Mouse (Mus musculus) Muller cell, postnatal 12 days (primary cell): Measurements from ENCODE around the gene Tmem179b.
"Not testable (repeated sequence)": the region's sequence is repeated elsewhere in the genome, so short reads cannot be mapped to it uniquely, and the experiment has no call there.

Source experiments
- DNase-seq: peaks from one replicate; pipeline ENCODE4 v3.0.0-alpha.2; 2015; ENCODE audit errors: inconsistent ontology term

Tmem179b gene

DNA sequence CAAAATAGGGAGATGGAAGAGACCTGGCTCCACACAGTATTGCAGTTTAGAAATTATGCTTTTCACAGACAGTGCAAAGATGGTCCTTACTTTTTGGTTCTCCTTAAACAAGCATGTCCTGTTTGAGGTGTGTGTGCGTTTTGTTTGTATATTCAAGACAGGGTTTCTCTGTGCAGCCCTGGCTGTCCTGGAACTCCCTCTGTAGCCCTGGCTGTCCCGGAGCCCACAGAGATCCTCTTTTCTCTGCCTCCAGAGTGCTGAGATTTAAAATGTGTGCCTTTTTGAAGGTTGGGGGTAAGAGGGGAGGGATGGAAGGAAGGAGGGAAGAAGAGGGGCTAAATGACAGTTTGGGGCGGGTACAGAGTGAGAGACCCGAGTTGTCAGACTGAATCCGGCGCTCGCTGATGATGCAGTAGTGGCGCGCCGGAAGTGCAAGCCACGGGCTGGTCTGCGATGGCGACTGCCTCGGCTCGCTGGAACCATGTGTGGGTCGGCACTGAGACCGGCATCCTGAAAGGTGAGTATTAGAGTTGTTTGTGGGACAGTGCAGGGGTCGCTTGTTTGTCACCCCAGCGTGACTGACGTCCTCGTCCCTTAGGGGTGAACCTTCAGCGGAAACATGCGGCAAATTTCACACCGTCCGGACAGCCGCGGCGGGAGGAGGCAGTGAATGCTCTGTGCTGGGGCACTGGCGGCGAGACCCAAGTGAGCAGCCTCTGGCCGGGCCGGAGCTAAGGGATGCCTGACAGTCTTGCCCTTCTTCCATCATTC lies 38.7 kb downstream of the Tmem179b start, which contains the start of gene Wdr74:
Gene Wdr74, plus strand, starts transcription at position 439 of the 771 bp plus-strand sequence.
- peak; percentile 87 for DNase-seq

DNA sequence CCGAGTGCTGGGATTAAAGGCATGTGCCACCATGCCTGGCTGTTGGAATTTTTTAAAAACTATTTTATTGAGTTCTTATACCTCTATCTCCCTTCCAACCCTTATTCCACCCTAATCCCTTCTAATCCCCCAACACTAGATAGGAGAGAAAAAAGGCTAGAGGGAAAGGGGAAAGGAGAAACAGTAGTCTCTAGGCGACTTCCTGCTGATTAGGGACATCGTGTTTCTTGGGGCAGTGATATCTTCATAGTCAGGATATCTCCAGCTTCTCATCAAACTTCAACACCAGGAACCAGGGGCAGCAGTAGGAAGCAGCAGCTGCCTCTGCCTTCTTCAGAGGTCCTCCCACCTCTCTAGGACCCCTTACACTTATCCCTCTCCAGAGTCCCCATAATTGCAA lies 39.9 kb downstream of the Tmem179b start:
- no peak for DNase-seq

DNA sequence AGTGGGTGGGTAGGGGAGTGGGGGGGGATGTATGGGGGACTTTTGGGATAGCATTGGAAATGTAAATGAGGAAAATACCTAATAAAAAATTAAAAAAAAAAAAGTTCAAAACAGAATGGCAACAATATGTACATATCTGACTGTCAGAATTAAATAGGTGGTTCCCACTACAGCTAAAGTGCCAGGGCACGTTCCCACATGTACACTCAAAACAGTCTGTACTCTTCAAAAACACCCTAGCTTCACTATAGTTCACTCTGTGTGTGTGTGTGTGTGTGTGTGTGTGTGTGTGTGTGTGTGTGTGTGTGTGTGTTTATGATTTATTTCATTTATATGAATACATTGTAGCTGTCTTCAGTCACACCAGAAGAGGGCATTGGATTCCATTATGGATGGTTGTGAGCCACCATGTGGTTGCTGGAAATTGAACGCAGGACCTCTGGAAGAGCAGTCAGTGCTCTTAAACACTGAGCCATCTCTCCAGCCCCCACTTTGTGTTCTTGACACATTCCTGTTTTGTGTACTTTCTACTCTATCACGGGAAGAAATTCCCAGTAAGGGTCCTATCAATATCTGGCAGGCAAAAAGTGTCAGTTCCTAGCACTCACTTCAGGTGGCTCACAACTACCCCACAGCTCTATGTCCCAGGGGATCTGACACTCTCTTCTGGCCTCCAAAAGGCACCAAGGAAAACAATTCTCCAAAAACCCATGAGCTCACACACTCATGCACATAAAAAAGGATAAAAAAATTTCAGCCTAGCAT lies 45.8 kb downstream of the Tmem179b start:
- DNase-seq: not testable (repeated sequence)

DNA sequence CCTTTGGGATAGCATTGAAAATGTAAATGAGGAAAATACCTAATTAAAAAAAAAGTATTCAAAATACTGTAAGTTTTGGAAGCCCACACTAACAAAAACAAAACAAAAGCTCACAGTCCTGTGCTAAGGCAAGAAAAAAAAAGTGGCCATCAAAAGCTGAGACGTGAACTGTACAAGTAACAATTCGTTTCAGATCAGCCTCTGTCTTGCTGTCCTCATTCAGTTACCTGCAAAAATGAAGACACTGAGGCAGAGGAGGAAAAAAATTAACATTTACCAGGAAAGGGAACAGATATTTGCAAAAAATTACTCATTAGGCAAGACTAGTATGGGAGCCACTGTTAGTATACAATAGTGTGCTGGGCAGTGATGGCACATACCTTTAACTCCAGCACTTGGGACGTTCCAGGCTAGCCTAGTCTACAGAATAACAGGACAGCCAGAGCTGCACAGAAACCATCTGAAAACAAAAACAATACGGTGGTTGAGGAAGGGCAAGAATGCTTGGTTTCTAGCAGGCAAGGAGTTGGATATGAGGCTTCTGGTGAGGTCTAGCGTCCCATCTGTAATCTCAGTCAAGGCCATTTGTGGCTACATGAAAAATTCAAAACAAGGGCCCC lies 46.7 kb downstream of the Tmem179b start:
- DNase-seq: no peak

DNA sequence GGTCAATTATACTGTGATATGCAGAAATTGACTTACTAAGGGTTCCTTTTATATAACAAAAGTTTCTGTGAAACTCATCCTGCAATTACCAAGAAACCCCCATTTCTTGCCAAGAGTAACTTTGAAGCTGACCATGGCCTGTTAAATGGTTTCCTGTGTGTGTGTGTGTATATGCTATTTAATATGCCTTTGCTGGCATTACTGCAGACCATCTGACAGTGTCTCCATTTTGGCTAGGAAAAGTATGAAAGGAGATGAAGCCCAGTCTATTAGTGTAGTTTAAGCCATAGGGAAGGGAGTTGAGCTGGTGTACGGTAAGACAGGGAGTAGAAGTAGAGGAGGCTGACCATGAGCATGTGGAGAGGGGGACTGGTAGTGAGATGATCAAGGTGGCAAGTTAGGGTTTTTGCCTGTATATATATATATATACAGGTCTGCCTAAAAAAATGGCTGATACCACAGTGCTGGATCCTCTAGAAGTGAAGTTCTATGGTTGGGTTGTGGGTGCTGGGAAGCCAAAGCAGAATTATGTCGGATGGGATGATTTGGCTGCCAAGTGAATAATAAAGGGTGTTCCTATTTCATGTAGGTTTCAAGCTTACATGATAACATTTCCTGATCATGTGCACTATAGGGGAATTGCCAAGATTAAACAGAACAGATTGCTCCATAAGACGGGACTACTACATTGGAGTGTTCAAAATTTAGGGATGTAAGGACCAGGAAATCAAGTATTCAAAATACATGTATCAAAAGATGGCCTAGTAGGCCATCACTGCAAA lies 47.5 kb downstream of the Tmem179b start:
- no peak for DNase-seq

DNA sequence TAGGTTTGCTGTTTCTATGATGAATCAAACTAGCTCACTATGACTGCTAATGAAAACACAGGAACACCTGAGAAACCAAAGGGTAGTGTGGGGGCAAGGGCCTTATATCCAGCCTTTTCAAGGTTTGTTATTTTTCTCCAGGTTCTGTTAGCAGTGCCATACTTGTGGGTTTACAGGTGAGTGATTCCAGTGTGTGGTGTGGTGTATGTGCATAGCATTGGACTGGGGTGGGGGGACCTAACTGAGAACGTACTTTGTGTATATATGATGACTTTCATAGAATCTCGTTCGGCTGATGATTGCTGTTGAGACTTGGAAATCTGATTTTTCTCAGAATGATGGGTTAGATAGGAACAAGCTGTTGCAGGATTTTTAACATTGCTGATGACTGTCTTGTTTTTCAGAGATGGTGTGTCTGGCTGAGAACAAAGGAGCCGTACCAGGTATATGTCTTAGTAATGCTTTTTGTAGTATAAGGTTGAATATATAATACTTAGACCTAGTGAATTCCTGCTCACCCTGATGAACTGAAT lies 49.1 kb downstream of the Tmem179b start:
- no peak for DNase-seq

DNA sequence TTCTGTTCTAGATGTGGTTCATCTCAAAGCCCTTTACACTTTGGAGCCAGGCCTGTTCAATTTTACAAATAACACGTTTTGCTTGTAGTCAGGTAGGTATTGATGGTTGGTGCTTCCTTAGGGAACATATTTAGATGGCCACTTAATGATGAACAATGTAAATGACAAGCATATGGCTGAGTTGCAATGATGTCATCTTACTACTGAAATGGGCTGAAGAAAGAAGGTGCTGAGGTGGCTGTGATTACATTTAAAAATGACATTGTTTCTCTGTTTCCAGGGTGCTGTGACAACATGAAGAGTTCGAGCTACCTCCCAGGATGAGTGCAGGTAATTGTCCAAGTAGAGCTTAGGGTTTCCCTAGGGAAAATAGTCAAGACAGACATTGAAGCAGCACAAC lies 49.9 kb downstream of the Tmem179b start:
- no peak for DNase-seq

DNA sequence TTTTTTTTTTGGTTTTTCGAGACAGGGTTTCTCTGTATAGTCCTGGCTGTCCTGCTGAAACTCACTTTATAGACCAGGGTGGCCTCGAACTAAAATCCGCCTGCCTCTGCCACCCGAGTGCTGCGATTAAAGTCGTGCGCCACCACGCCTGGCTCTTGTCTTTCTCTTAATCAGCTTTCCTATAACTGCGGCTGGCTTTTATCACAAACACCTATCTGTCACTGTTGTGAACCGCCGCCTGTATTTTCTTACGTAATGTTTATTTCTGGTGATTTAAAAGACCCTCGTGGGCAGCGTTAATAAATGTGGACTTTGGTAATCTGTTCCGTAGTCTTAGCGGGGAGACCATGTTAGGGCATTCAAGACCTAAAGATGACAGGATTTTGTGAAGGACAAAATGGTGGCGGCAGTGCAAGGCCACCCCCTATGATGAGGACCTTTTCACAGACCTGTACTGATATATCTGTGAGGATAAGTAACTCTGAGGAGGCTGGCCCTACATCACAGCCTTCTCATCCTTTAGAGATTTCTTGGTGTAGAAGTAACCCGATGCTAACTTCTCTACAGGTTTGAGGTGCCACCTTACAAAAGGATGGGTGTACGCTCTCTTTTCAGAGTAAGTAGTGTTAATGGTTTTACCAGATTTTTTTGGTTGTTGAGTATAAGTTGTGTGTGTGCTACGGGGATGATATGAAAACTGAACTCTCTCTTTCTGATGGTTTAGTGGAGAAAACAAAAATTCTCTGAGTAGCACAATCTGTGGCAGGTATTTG lies 50.5 kb downstream of the Tmem179b start:
- DNase-seq: no peak

DNA sequence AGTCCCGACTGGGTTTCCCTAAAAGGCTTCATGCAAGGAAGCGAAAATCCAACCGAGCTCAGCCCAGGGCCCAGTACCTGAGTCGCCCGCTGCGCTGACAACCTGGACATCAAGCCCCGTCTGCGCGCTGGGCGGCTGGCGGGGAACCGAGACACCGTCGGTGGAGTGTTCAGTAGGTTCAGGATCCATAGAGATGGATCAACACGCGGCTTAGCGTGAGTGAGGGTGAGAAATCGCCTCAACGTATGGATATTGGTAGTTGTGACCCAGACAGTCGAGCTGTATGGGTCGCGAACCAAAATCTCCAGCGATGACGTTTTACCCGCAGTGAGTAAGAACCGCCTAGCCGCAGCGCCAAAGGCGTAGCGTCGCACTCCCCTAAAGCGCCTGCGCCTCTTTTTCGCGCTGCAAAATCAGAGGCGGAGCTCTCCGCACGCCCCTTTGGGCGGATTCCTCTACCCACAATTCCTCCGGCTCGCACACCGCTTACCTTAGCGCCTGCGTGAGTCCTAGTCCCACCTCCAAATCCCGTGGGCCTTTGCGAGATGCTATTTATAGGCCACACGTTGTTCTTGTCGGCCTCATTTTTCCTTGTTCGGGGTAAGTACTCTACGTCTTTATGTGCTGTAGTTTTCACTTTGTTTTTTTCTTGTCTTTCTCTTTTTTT lies 51.2 kb downstream of the Tmem179b start, which contains the start of gene Slc3a2:
Gene Slc3a2, minus strand, starts transcription at position 463 of the 667 bp plus-strand sequence.
- peak; percentile 96 for DNase-seq

DNA sequence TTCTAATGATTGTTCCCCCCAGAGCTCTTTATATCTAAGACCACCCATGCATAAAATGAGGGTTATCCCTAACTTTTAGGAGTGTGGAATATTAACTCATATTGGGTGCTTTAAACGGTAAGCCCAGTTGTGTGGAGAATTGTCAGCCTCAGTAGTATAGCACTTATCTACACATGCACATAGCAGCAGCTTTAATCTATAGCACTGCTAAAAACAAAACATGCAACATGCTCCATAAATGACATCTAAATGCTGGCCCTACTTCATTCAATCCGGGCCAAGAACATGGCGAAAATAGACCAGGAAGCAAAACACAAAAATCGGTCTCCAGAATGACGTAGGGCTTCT lies 51.7 kb downstream of the Tmem179b start:
- no peak for DNase-seq
